Mouse (Mus musculus) cerebellum, adult 11-12 months (tissue): ENCODE data around the gene Krtap4-2.
"Not testable (repeated sequence)": the region's sequence is repeated elsewhere in the genome, so short reads cannot be mapped to it uniquely, and the experiment has no call there.

Experiments
- DNase-seq: peaks from one replicate; pipeline ENCODE4 v3.0.0; 2022

Gene Krtap4-2

GRCm38 (mm10) chr11:99634653-99635134 lies at the start of gene Krtap4-2:
Gene Krtap4-2, minus strand, starts transcription at chr11:99635084.
- no peak for DNase-seq

GRCm38 (mm10) chr11:99683481-99683880 lies 48.6 kb upstream of the Krtap4-2 start:
- DNase-seq: no peak

- no peak for DNase-seq
These were observed 31.0 kb upstream of the Krtap4-2 start, which contains the start of gene Krtap4-6 for GRCm38 (mm10) chr11:99665860-99666259. Gene Krtap4-6, minus strand, starts transcription at chr11:99665960.

GRCm38 (mm10) chr11:99662802-99663201 lies 27.9 kb upstream of the Krtap4-2 start:
- no peak for DNase-seq

- no peak for DNase-seq
These were observed 24.4 kb upstream of the Krtap4-2 start for GRCm38 (mm10) chr11:99659256-99659655.

- peak; percentile 1 for DNase-seq
These were observed 23.7 kb upstream of the Krtap4-2 start, which contains the start of gene Gm11563 for GRCm38 (mm10) chr11:99658467-99659010. Gene Gm11563, minus strand, starts transcription at chr11:99658960.

- no peak for DNase-seq
These were observed 22.2 kb upstream of the Krtap4-2 start for GRCm38 (mm10) chr11:99657051-99657450.

GRCm38 (mm10) chr11:99650136-99650535 lies 15.3 kb upstream of the Krtap4-2 start, which contains the start of gene Gm11555:
Gene Gm11555, minus strand, starts transcription at chr11:99650236.
- no peak for DNase-seq

GRCm38 (mm10) chr11:99646444-99646843 lies 11.6 kb upstream of the Krtap4-2 start:
- no peak for DNase-seq

GRCm38 (mm10) chr11:99644351-99644750 lies 9.5 kb upstream of the Krtap4-2 start:
- DNase-seq: no peak

- not testable (repeated sequence) for DNase-seq
These were observed 8.8 kb upstream of the Krtap4-2 start, which contains the start of gene Krtap4-7 for GRCm38 (mm10) chr11:99643635-99644139. Gene Krtap4-7, minus strand, starts transcription at chr11:99644089.

GRCm38 (mm10) chr11:99640926-99641325 lies 6.0 kb upstream of the Krtap4-2 start:
- DNase-seq: no peak

GRCm38 (mm10) chr11:99637086-99637485 lies 2.2 kb upstream of the Krtap4-2 start:
- no peak for DNase-seq

GRCm38 (mm10) chr11:99633293-99633692 lies 1.6 kb downstream of the Krtap4-2 start:
- no peak for DNase-seq

- no peak for DNase-seq
These were observed 4.0 kb downstream of the Krtap4-2 start for GRCm38 (mm10) chr11:99630890-99631289.

GRCm38 (mm10) chr11:99628138-99628537 lies 6.7 kb downstream of the Krtap4-2 start, which contains the start of gene Krtap4-1:
Gene Krtap4-1, minus strand, starts transcription at chr11:99628238.
- no peak for DNase-seq

- no peak for DNase-seq
These were observed 14.5 kb downstream of the Krtap4-2 start, which contains the start of gene Gm11562 for GRCm38 (mm10) chr11:99620335-99620734. Gene Gm11562, minus strand, starts transcription at chr11:99620435.

- no peak for DNase-seq
These were observed 20.0 kb downstream of the Krtap4-2 start, which contains the start of gene Krtap2-4 for GRCm38 (mm10) chr11:99614796-99615363. Gene Krtap2-4, minus strand, starts transcription at chr11:99614846.

GRCm38 (mm10) chr11:99610089-99610488 lies 24.8 kb downstream of the Krtap4-2 start, which contains the start of gene Gm11937:
Gene Gm11937, minus strand, starts transcription at chr11:99610189.
- not testable (repeated sequence) for DNase-seq

GRCm38 (mm10) chr11:99609126-99609525 lies 25.8 kb downstream of the Krtap4-2 start:
- peak; percentile 34 for DNase-seq

GRCm38 (mm10) chr11:99603208-99603607 lies 31.7 kb downstream of the Krtap4-2 start, which contains the start of gene Gm11938:
Gene Gm11938, minus strand, starts transcription at chr11:99603308.
- DNase-seq: not testable (repeated sequence)

- not testable (repeated sequence) for DNase-seq
These were observed 37.1 kb downstream of the Krtap4-2 start, which contains the start of gene Krtap9-3 for GRCm38 (mm10) chr11:99597742-99598141. Gene Krtap9-3, minus strand, starts transcription at chr11:99598105.

- no peak for DNase-seq
These were observed 43.9 kb downstream of the Krtap4-2 start, which contains the start of gene Krtap1-3 for GRCm38 (mm10) chr11:99590981-99591380. Gene Krtap1-3, minus strand, starts transcription at chr11:99591339.
